Mouse (Mus musculus) ES-E14 (cell line): Measurements from ENCODE around the gene Ghdc. TPM values are rescaled to one million over a fixed set of nuclear protein-coding genes. Genes with fewer than 3 reads are reported as not detected.
"Not testable (repeated sequence)": the region's sequence is repeated elsewhere in the genome, so short reads cannot be mapped to it uniquely, and the experiment has no call there.

Source experiments
- DNase-seq: peaks from one replicate; pipeline ENCODE4 v3.0.0-alpha.2; 2013; ENCODE audit warnings: low read depth, low spot score
- H3K27ac ChIP-seq: 2 replicates; pipeline ENCODE4 v1.5.1; 2012; ENCODE audit warnings: low read depth, mild to moderate bottlenecking, low read length, moderate library complexity, mixed read lengths; ENCODE audit not compliant: poor library complexity, insufficient read depth, severe bottlenecking
- H3K36me3 ChIP-seq: 2 replicates; pipeline ENCODE4 v1.6.1; 2012; ENCODE audit warnings: mild to moderate bottlenecking, low read length, moderate library complexity, mixed read lengths; ENCODE audit not compliant: control insufficient read depth, poor library complexity, insufficient read depth, severe bottlenecking
- H3K4me1 ChIP-seq, 2 experiments: fragments of 150-350 bp in 1 of 2; sonication (generic) in 1 of 2; 2 replicates each; pipeline ENCODE4 v1.6.1; 2012; ENCODE audit warnings: low read length in 2 of 2, mild to moderate bottlenecking in 1 of 2, mixed read lengths in 1 of 2; ENCODE audit not compliant: control insufficient read depth in 2 of 2, insufficient read depth in 2 of 2, poor library complexity in 1 of 2
- H3K4me3 ChIP-seq, 2 experiments: fragments of 150-350 bp in 1 of 2; sonication (generic) in 1 of 2; 2 replicates each; pipeline ENCODE4 v1.5.1; 2012; ENCODE audit warnings: low read length in 2 of 2, low read depth in 1 of 2, mild to moderate bottlenecking in 1 of 2, mixed read lengths in 1 of 2; ENCODE audit not compliant: insufficient read depth in 1 of 2, poor library complexity in 1 of 2, severe bottlenecking in 1 of 2
- H3K9ac ChIP-seq: 2 replicates; pipeline ENCODE4 v1.6.1; 2012; ENCODE audit warnings: low read depth, mild to moderate bottlenecking, low read length, mixed read lengths; ENCODE audit not compliant: poor library complexity, insufficient read depth, severe bottlenecking
- H3K9me3 ChIP-seq: fragments of 150-350 bp; sonication (generic); 2 replicates; pipeline ENCODE4 v1.6.1; 2012; ENCODE audit warnings: low read depth, mild to moderate bottlenecking, low read length; ENCODE audit not compliant: control insufficient read depth, insufficient read depth
- CHD2 ChIP-seq: IDR thresholded peaks from 2 replicates; pipeline ENCODE4 v1.6.1; 2014; ENCODE audit warnings: mild to moderate bottlenecking, low read depth, low read length, inconsistent platforms
- HCFC1 ChIP-seq: IDR thresholded peaks from 2 replicates; pipeline ENCODE4 v1.6.1; 2012; ENCODE audit warnings: low read length, inconsistent platforms, borderline replicate concordance; ENCODE audit not compliant: insufficient read depth
- MAFK ChIP-seq: IDR thresholded peaks from 2 replicates; pipeline ENCODE4 v1.6.1; 2014; ENCODE audit warnings: mild to moderate bottlenecking, low read depth, low read length, inconsistent platforms; ENCODE audit not compliant: insufficient read depth
- ZC3H11A ChIP-seq: IDR thresholded peaks from 2 replicates; pipeline ENCODE4 v1.6.1; 2012; ENCODE audit warnings: low read depth, mild to moderate bottlenecking, inconsistent platforms, low read length, borderline replicate concordance
- ZNF384 ChIP-seq: IDR thresholded peaks from 2 replicates; pipeline ENCODE4 v1.6.1; 2012; ENCODE audit warnings: low read depth, low read length, inconsistent platforms
- in situ Hi-C, 2 experiments: fragments of 600-800 bp; cut with MboI; formaldehyde crosslinking; loops; one replicate each; pipeline ENCODE4 v1.15.1; 2025; ENCODE audit warnings: low sequenced_read_pairs in 2 of 2, inconsistent platforms in 1 of 2; ENCODE audit not compliant: unreplicated experiment in 2 of 2
- total RNA-seq: library from RNA; depleted of rRNA; stranded (reverse); fragments of 300-350 nt; gene quantifications from 2 replicates; pipeline ENCODE4 v1.2.3, GENCODE M21; 2012

Ghdc gene
- total RNA-seq, 1 experiment, result 16.5 TPM

DNA sequence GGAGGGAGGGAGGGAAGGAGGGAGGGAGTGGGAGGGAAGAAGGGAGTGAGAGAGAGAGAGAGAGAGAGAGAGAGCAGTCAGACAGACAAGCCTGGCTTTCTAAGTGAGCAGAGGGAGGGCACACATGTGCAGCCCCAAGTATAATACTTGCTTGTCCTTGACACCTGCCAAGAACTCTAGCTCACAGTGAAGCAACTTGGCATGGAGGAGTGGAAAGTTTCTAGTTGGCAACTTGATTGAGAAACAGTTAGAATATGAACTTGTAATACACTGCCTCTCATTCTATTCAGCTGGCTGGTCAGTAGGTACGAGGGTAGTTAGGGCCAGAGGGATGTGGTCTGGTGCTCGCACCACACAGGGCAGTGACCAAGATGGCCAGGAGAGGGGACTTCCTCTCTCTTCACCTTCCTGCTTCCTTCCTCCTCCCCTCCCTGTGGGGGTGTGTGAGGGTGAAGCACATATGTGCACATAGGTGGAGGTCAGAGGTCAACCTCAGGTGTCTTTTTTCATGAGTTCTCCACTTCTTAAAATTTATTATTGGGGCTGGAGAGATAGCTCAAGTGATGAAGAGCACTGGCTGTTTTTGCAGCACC, 20.8 kb upstream of the Ghdc start:
- no peaks in the 10 kb centered on the region for H3K4me1 ChIP-seq
- no peak for TF ChIP-seq ZC3H11A
- no peak for TF ChIP-seq ZNF384
- in situ Hi-C loops, result no loop called here
- no peak overlapping the region for H3K27ac ChIP-seq
- no peaks in the 10 kb centered on the region for H3K36me3 ChIP-seq
- no peak overlapping the region for H3K9ac ChIP-seq
- DNase-seq, result no peak
- no peaks in the 10 kb centered on the region for H3K9me3 ChIP-seq
- no peak overlapping the region for H3K4me3 ChIP-seq

DNA sequence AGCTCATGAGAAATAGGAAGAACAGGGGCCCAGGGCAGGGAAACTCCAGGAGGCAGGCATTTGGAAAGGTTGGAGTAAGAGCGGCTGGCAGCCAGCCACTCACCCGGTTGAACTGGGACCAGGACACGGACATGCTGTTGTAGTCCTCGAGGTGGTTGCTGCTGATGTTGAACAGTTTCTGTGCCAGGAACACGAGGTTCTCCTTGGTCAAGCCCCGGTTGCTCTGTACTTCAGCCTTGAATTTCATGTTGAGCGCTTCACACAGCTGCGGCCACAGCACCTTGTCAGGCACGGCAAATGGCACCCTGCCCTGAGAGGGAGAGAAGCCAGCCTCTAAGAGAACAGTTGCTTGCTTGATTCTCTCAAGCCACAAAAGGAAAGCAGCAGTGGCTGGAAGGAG, 19.9 kb upstream of the Ghdc start:
- DNase-seq, H3K36me3 ChIP-seq, H3K9ac ChIP-seq, in situ Hi-C loops, H3K27ac ChIP-seq, H3K9me3 ChIP-seq, H3K4me3 ChIP-seq, H3K4me1 ChIP-seq: not testable (repeated sequence)

DNA sequence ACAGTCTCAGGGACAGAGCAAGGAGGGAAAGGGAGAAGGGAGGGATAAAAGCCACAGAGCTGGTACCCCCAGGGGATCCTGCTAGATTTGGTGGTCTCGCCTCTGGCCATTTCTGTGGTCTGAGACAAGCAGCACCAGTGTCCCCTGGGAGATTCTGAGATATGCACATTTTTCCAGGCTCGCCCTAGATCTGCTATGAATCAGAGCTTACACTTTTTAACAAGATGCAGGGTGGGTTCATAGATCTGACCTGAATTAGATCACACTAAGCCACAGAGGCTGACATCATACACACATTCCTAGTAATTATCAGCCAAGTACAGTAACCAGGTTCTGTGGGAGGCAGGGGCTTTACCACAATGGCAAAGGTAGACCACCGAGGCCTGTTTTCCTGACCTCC, 18.9 kb upstream of the Ghdc start:
- no peak for DNase-seq
- no peaks in the 10 kb centered on the region for H3K4me1 ChIP-seq
- in situ Hi-C loops, result no loop called here
- H3K27ac ChIP-seq, result no peak overlapping the region
- no peaks in the 10 kb centered on the region for H3K9me3 ChIP-seq
- H3K9ac ChIP-seq, result no peak overlapping the region
- no peaks in the 10 kb centered on the region for H3K36me3 ChIP-seq
- H3K4me3 ChIP-seq, result no peak overlapping the region
- TF ChIP-seq HCFC1 (no peak), ZNF384 (no peak), CHD2 (no peak), MAFK (no peak), ZC3H11A (no peak)

DNA sequence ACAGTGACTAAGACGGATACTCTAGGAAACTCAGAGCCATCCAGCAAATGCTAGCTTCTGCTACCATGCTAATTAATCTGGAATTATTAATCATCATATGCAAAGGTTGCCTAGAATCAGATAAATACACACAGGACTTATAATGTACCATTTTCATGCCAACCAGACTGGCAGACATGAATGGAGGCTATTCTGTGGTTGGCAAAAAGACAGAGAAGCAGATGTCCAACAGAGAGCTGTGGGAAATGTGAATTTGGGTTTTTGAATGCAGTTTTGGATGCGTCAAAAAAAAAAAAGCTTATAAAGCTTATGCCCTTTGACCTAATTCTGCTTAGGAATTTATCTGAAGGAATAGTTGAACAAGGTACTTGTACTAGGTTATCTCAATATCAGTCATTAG, 15.0 kb upstream of the Ghdc start:
- in situ Hi-C loops, result no loop called here
- Histone ChIP-seq H3K36me3 (no peaks in the 10 kb centered on the region), H3K27ac (no peak overlapping the region)

DNA sequence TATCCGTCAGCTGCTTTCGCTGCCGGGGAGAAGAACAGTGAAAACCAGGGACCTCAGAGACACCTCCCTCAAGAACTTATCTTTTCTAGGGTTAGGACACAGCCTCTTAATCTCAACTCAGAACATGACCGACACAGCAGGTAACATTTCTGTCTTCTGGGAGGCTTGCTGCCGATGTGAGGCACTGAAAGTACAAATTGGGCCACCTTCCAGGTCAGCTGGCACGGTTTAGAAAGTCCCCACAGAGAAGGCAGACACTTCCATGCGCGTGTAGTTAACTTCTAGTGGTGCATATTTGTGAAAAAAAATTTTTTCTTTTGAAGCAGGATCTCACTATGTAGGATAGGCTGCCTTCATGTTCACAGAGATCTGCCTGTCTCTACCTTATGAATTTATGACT, 13.5 kb upstream of the Ghdc start:
- Histone ChIP-seq H3K36me3 (no peaks in the 10 kb centered on the region), H3K9ac (no peak overlapping the region), H3K4me3 (no peak overlapping the region), H3K9me3 (no peaks in the 10 kb centered on the region), H3K4me1 (peaks cover 4 to 19% of the 10 kb centered on the region in 2 experiments; a peak in 3 of 4 replicates), H3K27ac (no peak overlapping the region)
- TF ChIP-seq ZNF384 (no peak), ZC3H11A (no peak)
- in situ Hi-C loops, result no loop called here
- DNase-seq, result no peak

More for the DNA sequence above, 15.0 kb upstream of the Ghdc start:
- DNase-seq, result no peak
- Histone ChIP-seq H3K9me3 (no peaks in the 10 kb centered on the region), H3K9ac (no peak overlapping the region), H3K4me1 (peaks cover 4 to 19% of the 10 kb centered on the region in 2 experiments; a peak in 3 of 4 replicates), H3K4me3 (no peak overlapping the region)
- TF ChIP-seq ZC3H11A, result no peak
- no peak for TF ChIP-seq MAFK
- TF ChIP-seq HCFC1, result no peak
